ENCODE assay signal across 30 mouse cellular contexts in the genomic region with DNA sequence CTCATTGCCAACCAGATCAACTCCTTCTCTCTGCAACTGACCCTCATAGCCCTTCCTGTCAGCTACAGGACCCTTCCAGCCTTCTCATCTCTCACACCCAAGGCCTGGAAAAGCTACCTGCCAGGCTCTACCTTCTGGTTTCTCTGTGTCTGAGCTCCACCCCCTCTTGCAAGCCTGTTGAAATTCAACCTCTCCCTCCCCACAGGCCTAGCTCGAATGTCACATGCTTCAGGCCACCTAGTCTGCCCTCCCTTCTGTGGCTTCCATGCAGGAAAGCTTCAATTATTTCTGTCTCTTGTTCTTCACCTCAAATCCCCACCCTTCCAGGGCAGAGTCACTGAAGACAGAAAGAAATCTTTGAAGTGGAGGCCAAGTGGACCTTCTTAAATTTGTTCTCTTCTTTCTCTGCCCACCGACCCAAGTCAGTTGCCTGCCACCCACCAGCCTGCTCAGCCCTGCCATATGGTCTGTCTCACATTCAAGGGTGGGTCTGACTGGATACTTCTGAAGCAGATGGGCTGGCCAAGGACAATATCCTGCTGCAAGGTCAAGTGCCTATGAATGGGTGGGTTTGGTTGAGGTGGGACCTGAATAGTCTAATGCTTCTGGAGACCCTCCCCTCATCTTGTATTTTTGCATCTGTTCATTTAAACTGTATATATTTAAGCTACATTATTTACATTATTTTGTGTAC. TPM values are rescaled to one million over a fixed set of nuclear protein-coding genes. Genes with fewer than 3 reads are reported as not detected.
DNase-seq lines count a peak whose midpoint lies in the region; ATAC-seq and TF ChIP-seq lines count a peak whose summit lies in the region.
"Had no signal": no experiment of that assay in that cellular context is flagged by ENCODE, and none has a peak within 500 bp of the region (broad histone marks: within the 10 kb centered on the region; RNA-seq: fewer than 3 reads in every experiment).

No protein-coding gene starts in this region.

- H3K36me3 ChIP-seq in kidney, embryonic 16.5 days (ENCODE audit: insufficient read depth, low read length) = no peaks in the 10 kb centered on the region
- H3K36me3 ChIP-seq in kidney, adult 2 months (ENCODE audit: control insufficient read depth, insufficient read depth, low read length) = no peaks in the 10 kb centered on the region
- no peaks in the 10 kb centered on the region for H3K36me3 ChIP-seq in lung, postnatal 0 days (ENCODE audit: insufficient read depth, low read length)
- no peaks in the 10 kb centered on the region for H3K36me3 ChIP-seq in embryonic facial prominence, embryonic 15.5 days
- H3K36me3 ChIP-seq in heart, embryonic 11.5 days (ENCODE audit: control insufficient read depth, insufficient read depth, low read length) = no peaks in the 10 kb centered on the region
- H3K36me3 ChIP-seq: embryonic facial prominence, embryonic 12.5 days; forebrain, embryonic 10.5 days; G1E; heart, embryonic 10.5 days; hindbrain, embryonic 12.5 days; intestine, embryonic 15.5 days had no signal

- H3K4me1 ChIP-seq in kidney, embryonic 16.5 days (ENCODE audit: insufficient read depth, low read length) = peaks cover 7% of the 10 kb centered on the region
- H3K4me1 ChIP-seq in kidney, adult 2 months (ENCODE audit: control insufficient read depth, insufficient read depth, low read length) = no peaks in the 10 kb centered on the region
- peaks cover 4% of the 10 kb centered on the region; the same call in 1 of the 2 replicates for H3K4me1 ChIP-seq in lung, postnatal 0 days (ENCODE audit: insufficient read depth, low read depth, low read length)
- peaks cover 9% of the 10 kb centered on the region for H3K4me1 ChIP-seq in embryonic facial prominence, embryonic 15.5 days
- peaks cover 5% of the 10 kb centered on the region; the same call in 1 of the 2 replicates for H3K4me1 ChIP-seq in heart, embryonic 11.5 days (ENCODE audit: control insufficient read depth, insufficient read depth, low read length)

- no peak overlapping the region for H3K4me3 ChIP-seq in kidney, embryonic 16.5 days (ENCODE audit: low read length)
- no peak overlapping the region for H3K4me3 ChIP-seq in kidney, adult 2 months (ENCODE audit: insufficient read depth, low read depth, low read length)
- no peak overlapping the region for H3K4me3 ChIP-seq in lung, postnatal 0 days (ENCODE audit: low read depth, low read length)
- no peak overlapping the region for H3K4me3 ChIP-seq in embryonic facial prominence, embryonic 15.5 days (replicated peaks)
- H3K4me3 ChIP-seq in heart, embryonic 11.5 days (ENCODE audit: low read depth, low read length) = no peak overlapping the region
- H3K4me3 ChIP-seq: embryonic facial prominence, embryonic 12.5 days; forebrain, embryonic 10.5 days; forebrain, embryonic 13.5 days; heart, adult 2 months; heart, embryonic 10.5 days; hindbrain, embryonic 12.5 days; intestine, embryonic 15.5 days had no signal

- peak; percentile 77; the same call in 1 of the 2 replicates for ATAC-seq in kidney, embryonic 16.5 days (ENCODE audit: low FRiP score, low TSS enrichment)
- ATAC-seq in lung, postnatal 0 days = 0 out of 2 replicates have a peak, but pooled peaks have one; percentile 33
- ATAC-seq in embryonic facial prominence, embryonic 15.5 days (ENCODE audit: insufficient number of reproducible peaks, low FRiP score, low TSS enrichment, low read depth) = 0 out of 2 replicates have a peak, but pooled peaks have one; percentile 15
- ATAC-seq in heart, embryonic 11.5 days (replicated peaks; ENCODE audit: insufficient number of reproducible peaks, low FRiP score, low TSS enrichment) = no peak
- ATAC-seq: forebrain, embryonic 13.5 days; forebrain, embryonic 16.5 days; hindbrain, embryonic 16.5 days; intestine, embryonic 15.5 days; Patski had no signal

- H3K4me2 ChIP-seq in kidney, embryonic 16.5 days (replicated peaks; ENCODE audit: low read depth, low read length) = no peak overlapping the region
- H3K4me2 ChIP-seq in lung, postnatal 0 days (replicated peaks; ENCODE audit: low read depth, low read length) = no peak overlapping the region
- no peak overlapping the region for H3K4me2 ChIP-seq in embryonic facial prominence, embryonic 15.5 days (replicated peaks)
- no peak overlapping the region for H3K4me2 ChIP-seq in heart, embryonic 11.5 days
- H3K4me2 ChIP-seq: embryonic facial prominence, embryonic 12.5 days; forebrain, embryonic 13.5 days; hindbrain, embryonic 12.5 days; intestine, embryonic 15.5 days had no signal

- no peak for TF ChIP-seq EP300 in lung, postnatal 0 days (IDR thresholded peaks at IDR 0.05)

- no peak for DNase-seq in kidney, adult 2 months
- DNase-seq in lung, postnatal 0 days (ENCODE audit: low spot score) = no peak
- no peak for DNase-seq in lung, postnatal 10 days
- peak; percentile 35 for DNase-seq in ZHBTc4 (ENCODE audit: low read depth, low spot score)
- DNase-seq: adrenal gland, adult 2 months; adrenal gland, postnatal 14 days; cerebellum, adult 11 months; cerebellum, adult 2 months; cerebellum, adult 9-11 months; cerebellum, postnatal 25 days; embryo, embryonic 11 days; gastrocnemius, postnatal 10 days; gastrocnemius, postnatal 36 days; heart, adult 2 months had no signal

- 16% methylated on average over 2 of the region's 2 CpGs for WGBS in kidney, embryonic 16.5 days
- 15% methylated on average over 2 of the region's 2 CpGs for WGBS in kidney, adult 2 months
- 33% methylated on average over 2 of the region's 2 CpGs for WGBS in lung, postnatal 0 days
- WGBS in embryonic facial prominence, embryonic 15.5 days = 18% methylated on average over 2 of the region's 2 CpGs
- 42% methylated on average over 2 of the region's 2 CpGs for WGBS in heart, embryonic 11.5 days (ENCODE audit: insufficient replicate concordance)

- no peak overlapping the region for H3K9ac ChIP-seq in kidney, embryonic 16.5 days (replicated peaks; ENCODE audit: low read length)
- no peak overlapping the region for H3K9ac ChIP-seq in lung, postnatal 0 days (replicated peaks; ENCODE audit: low read depth)
- no peak overlapping the region for H3K9ac ChIP-seq in embryonic facial prominence, embryonic 15.5 days
- no peak overlapping the region for H3K9ac ChIP-seq in heart, embryonic 11.5 days (ENCODE audit: low read depth, low read length)
- H3K9ac ChIP-seq: embryonic facial prominence, embryonic 12.5 days; forebrain, embryonic 13.5 days; hindbrain, embryonic 12.5 days; intestine, embryonic 15.5 days had no signal

- no peak for TF ChIP-seq CTCF in kidney, adult 2 months (conservative IDR thresholded peaks at IDR 0.05; ENCODE audit: insufficient read depth, insufficient read length, low read depth, low read length)
- no peak for TF ChIP-seq CTCF in lung, postnatal 0 days (IDR thresholded peaks at IDR 0.05)

- 0 out of 2 replicates have a peak, but pooled peaks cover 2% of the 10 kb centered on the region for H3K27me3 ChIP-seq in kidney, embryonic 16.5 days (ENCODE audit: insufficient read depth, low read length)
- peaks cover 2% of the 10 kb centered on the region; the same call in 1 of the 2 replicates for H3K27me3 ChIP-seq in kidney, adult 2 months (replicated peaks; ENCODE audit: control insufficient read depth, insufficient read depth, low read length)
- H3K27me3 ChIP-seq in lung, postnatal 0 days (replicated peaks; ENCODE audit: insufficient read depth, low read length) = peaks cover 4% of the 10 kb centered on the region; the same call in 1 of the 2 replicates
- 0 out of 2 replicates have a peak, but pooled peaks cover 16% of the 10 kb centered on the region for H3K27me3 ChIP-seq in embryonic facial prominence, embryonic 15.5 days
- peaks cover 19% of the 10 kb centered on the region for H3K27me3 ChIP-seq in heart, embryonic 11.5 days (ENCODE audit: control insufficient read depth, insufficient read depth, low read length)

- TF ChIP-seq POLR2A in kidney, adult 2 months (IDR thresholded peaks at IDR 0.05; ENCODE audit: low read depth, low read length) = no peak

- no peak overlapping the region for H3K27ac ChIP-seq in kidney, embryonic 16.5 days (ENCODE audit: low read length)
- no peak overlapping the region for H3K27ac ChIP-seq in kidney, adult 2 months (ENCODE audit: insufficient read depth, low read depth, low read length)
- H3K27ac ChIP-seq in lung, postnatal 0 days (ENCODE audit: low read length) = no peak overlapping the region
- H3K27ac ChIP-seq in embryonic facial prominence, embryonic 15.5 days (replicated peaks) = no peak overlapping the region
- no peak overlapping the region for H3K27ac ChIP-seq in heart, embryonic 11.5 days (ENCODE audit: low read depth, low read length)
- H3K27ac ChIP-seq: embryonic facial prominence, embryonic 12.5 days; forebrain, embryonic 10.5 days; forebrain, embryonic 13.5 days; heart, adult 2 months; heart, embryonic 10.5 days; hindbrain, embryonic 12.5 days; intestine, embryonic 15.5 days had no signal

- H3K9me3 ChIP-seq in kidney, embryonic 16.5 days (ENCODE audit: low read length) = peaks cover 6% of the 10 kb centered on the region; the same call in 1 of the 2 replicates
- no peaks in the 10 kb centered on the region; the same call in 1 of the 2 replicates for H3K9me3 ChIP-seq in lung, postnatal 0 days (ENCODE audit: low read length)
- no peaks in the 10 kb centered on the region for H3K9me3 ChIP-seq in embryonic facial prominence, embryonic 15.5 days (replicated peaks)
- H3K9me3 ChIP-seq in heart, embryonic 11.5 days (replicated peaks; ENCODE audit: control insufficient read depth, low read length) = no peaks in the 10 kb centered on the region
- H3K9me3 ChIP-seq: forebrain, embryonic 10.5 days; heart, embryonic 10.5 days; hindbrain, embryonic 12.5 days; intestine, embryonic 15.5 days had no signal

RNA-seq across cellular contexts. Expression of gene Cyp4f39, which starts 1.5 kb away (rescaled TPM):
- 0.26 and 1.0 TPM in 2 replicates for polyA plus RNA-seq in kidney, embryonic 16.5 days (2015; fragmentation: Nextera tagmentation; extraction: Ambion mirVana)
- 0.39 and 1.0 TPM in 2 replicates for polyA plus RNA-seq in kidney, adult 2 months (2012; rRNA removed)
- 3.2 and 4.9 TPM in 2 replicates for polyA plus RNA-seq in lung, postnatal 0 days (2015; fragmentation: Nextera tagmentation; extraction: Ambion mirVana)
- polyA plus RNA-seq in embryonic facial prominence, embryonic 15.5 days (2015; fragmentation: Nextera tagmentation; extraction: Ambion mirVana) = 20.4 and 27.6 TPM in 2 replicates
- not detected in 2 replicates for polyA plus RNA-seq in heart, embryonic 11.5 days (2014; fragmentation: Nextera tagmentation; extraction: Ambion mirVana)
- polyA plus RNA-seq: adrenal gland, adult 2 months; G1E; heart, embryonic 10.5 days; Patski had no signal

RNA-seq across cellular contexts. Expression of gene Pglyrp2, which starts 27.0 kb away (rescaled TPM):
- 0.12 TPM in 1 of 2 replicates, not detected in the other for polyA plus RNA-seq in kidney, embryonic 16.5 days (2015; fragmentation: Nextera tagmentation; extraction: Ambion mirVana)
- 0.64 and 3.5 TPM in 2 replicates for polyA plus RNA-seq in kidney, adult 2 months (2012; rRNA removed)
- polyA plus RNA-seq in lung, postnatal 0 days (2015; fragmentation: Nextera tagmentation; extraction: Ambion mirVana) = 0.05 TPM in 1 of 2 replicates, not detected in the other
- 0.13 and 0.20 TPM in 2 replicates for polyA plus RNA-seq in embryonic facial prominence, embryonic 15.5 days (2015; fragmentation: Nextera tagmentation; extraction: Ambion mirVana)
- 0.34 TPM in 1 of 2 replicates, not detected in the other for polyA plus RNA-seq in heart, embryonic 11.5 days (2014; fragmentation: Nextera tagmentation; extraction: Ambion mirVana)
- polyA plus RNA-seq: C2C12; cerebellum, adult 2 months; forebrain, embryonic 13.5 days; forebrain, embryonic 16.5 days; heart, embryonic 14.5 days; heart, postnatal 0 days; hindbrain, embryonic 16.5 days; Patski had no signal

RNA-seq across cellular contexts. Expression of gene Rasal3, which starts 47.6 kb away (rescaled TPM):
- 0.63 and 0.97 TPM in 2 replicates for polyA plus RNA-seq in kidney, embryonic 16.5 days (2015; fragmentation: Nextera tagmentation; extraction: Ambion mirVana)
- 1.2 and 8.7 TPM in 2 replicates for polyA plus RNA-seq in kidney, adult 2 months (2012; rRNA removed)
- polyA plus RNA-seq in lung, postnatal 0 days (2015; fragmentation: Nextera tagmentation; extraction: Ambion mirVana) = 0.79 and 1.2 TPM in 2 replicates
- polyA plus RNA-seq in embryonic facial prominence, embryonic 15.5 days (2015; fragmentation: Nextera tagmentation; extraction: Ambion mirVana) = 1.8 and 2.9 TPM in 2 replicates
- polyA plus RNA-seq in heart, embryonic 11.5 days (2014; fragmentation: Nextera tagmentation; extraction: Ambion mirVana) = 0.94 and 1.3 TPM in 2 replicates
- polyA plus RNA-seq: C2C12, Patski had no signal

RNA-seq across cellular contexts. Expression of gene Cyp4f17, which starts 54.9 kb away (rescaled TPM):
- polyA plus RNA-seq in kidney, embryonic 16.5 days (2015; fragmentation: Nextera tagmentation; extraction: Ambion mirVana) = 7.4 and 10.4 TPM in 2 replicates
- polyA plus RNA-seq in kidney, adult 2 months (2012; rRNA removed) = 16.2 and 18.1 TPM in 2 replicates
- 5.0 and 5.2 TPM in 2 replicates for polyA plus RNA-seq in lung, postnatal 0 days (2015; fragmentation: Nextera tagmentation; extraction: Ambion mirVana)
- 11.7 and 15.5 TPM in 2 replicates for polyA plus RNA-seq in embryonic facial prominence, embryonic 15.5 days (2015; fragmentation: Nextera tagmentation; extraction: Ambion mirVana)
- 4.6 and 5.1 TPM in 2 replicates for polyA plus RNA-seq in heart, embryonic 11.5 days (2014; fragmentation: Nextera tagmentation; extraction: Ambion mirVana)
